ENCODE assay signal across 23 mouse cellular contexts in the genomic region with DNA sequence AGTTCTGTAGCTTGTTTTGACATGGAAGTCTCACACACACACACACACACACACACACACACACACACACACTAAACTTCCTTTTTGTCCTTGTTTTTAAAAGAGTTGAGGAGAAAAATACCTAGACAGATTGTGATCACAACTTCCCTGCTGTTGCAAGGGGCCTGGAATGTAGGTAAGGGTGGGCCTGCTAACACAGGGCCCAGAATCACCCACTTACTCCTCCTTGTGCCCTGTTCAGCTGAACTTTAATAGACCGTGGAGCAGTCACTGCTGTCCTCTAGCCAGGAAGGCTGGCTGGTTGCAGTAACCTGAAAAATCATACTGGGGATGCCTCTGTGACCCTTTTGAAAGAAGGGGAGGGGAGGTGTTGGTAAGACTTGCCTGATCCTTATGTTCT. TPM values are rescaled to one million over a fixed set of nuclear protein-coding genes. Genes with fewer than 3 reads are reported as not detected.
DNase-seq lines count a peak whose midpoint lies in the region; ATAC-seq and TF ChIP-seq lines count a peak whose summit lies in the region.
"Had no signal": no experiment of that assay in that cellular context is flagged by ENCODE, and none has a peak within 500 bp of the region (broad histone marks: within the 10 kb centered on the region; RNA-seq: fewer than 3 reads in every experiment).

No protein-coding gene starts in this region.

- H3K9me3 ChIP-seq in midbrain, embryonic 11.5 days (ENCODE audit: control insufficient read depth, low read length) = no peaks in the 10 kb centered on the region
- no peaks in the 10 kb centered on the region for H3K9me3 ChIP-seq in midbrain, postnatal 0 days (ENCODE audit: low read length)
- H3K9me3 ChIP-seq in limb, embryonic 15.5 days = no peaks in the 10 kb centered on the region
- H3K9me3 ChIP-seq: embryonic facial prominence, embryonic 10.5 days; embryonic facial prominence, embryonic 12.5 days; forebrain, embryonic 13.5 days; forebrain, embryonic 15.5 days; G1E had no signal

- 65% methylated on average over 1 of the region's 1 CpGs for WGBS in midbrain, embryonic 11.5 days
- 88% methylated on average over 1 of the region's 1 CpGs for WGBS in midbrain, postnatal 0 days
- WGBS in limb, embryonic 15.5 days = 44% methylated on average over 1 of the region's 1 CpGs

- H3K4me2 ChIP-seq in midbrain, embryonic 11.5 days = no peak overlapping the region
- H3K4me2 ChIP-seq in midbrain, postnatal 0 days (ENCODE audit: low read depth, low read length, poor library complexity, severe bottlenecking) = no peak overlapping the region
- H3K4me2 ChIP-seq in limb, embryonic 15.5 days = no peak overlapping the region
- H3K4me2 ChIP-seq: embryonic facial prominence, embryonic 12.5 days; forebrain, embryonic 13.5 days; forebrain, embryonic 15.5 days had no signal

- TF ChIP-seq CTCF in midbrain, postnatal 0 days (IDR thresholded peaks at IDR 0.05) = no peak

- H3K4me3 ChIP-seq in midbrain, embryonic 11.5 days (ENCODE audit: low read depth, low read length) = no peak overlapping the region
- H3K4me3 ChIP-seq in midbrain, postnatal 0 days (ENCODE audit: low read depth, low read length) = no peak overlapping the region
- no peak overlapping the region for H3K4me3 ChIP-seq in limb, embryonic 15.5 days
- H3K4me3 ChIP-seq: embryonic facial prominence, embryonic 10.5 days; embryonic facial prominence, embryonic 12.5 days; forebrain, embryonic 13.5 days; forebrain, embryonic 15.5 days had no signal

- DNase-seq in heart, adult 11 months = peak; percentile 81
- DNase-seq in heart, postnatal 36 days = no peak
- peak; percentile 51 for DNase-seq in midbrain, embryonic 11.5 days (ENCODE audit: low spot score, missing footprints)
- DNase-seq in midbrain, postnatal 0 days (ENCODE audit: low spot score) = no peak
- DNase-seq in MN1 (ENCODE audit: low spot score) = no peak
- DNase-seq: adrenal gland, adult 2 months; adrenal gland, postnatal 10 days; adrenal gland, postnatal 25 days; B cell, adult 2 months; cerebellum, adult 11 months; cerebellum, adult 18-20 months; cerebellum, adult 8-10 months; cerebellum, adult 9-11 months; cerebellum, postnatal 14 days; forebrain, postnatal 0 days had no signal

- no peak overlapping the region for H3K27ac ChIP-seq in midbrain, embryonic 11.5 days (ENCODE audit: low read depth, low read length)
- no peak overlapping the region for H3K27ac ChIP-seq in midbrain, postnatal 0 days (ENCODE audit: low read depth, low read length)
- peak overlapping the region; percentile 54 for H3K27ac ChIP-seq in limb, embryonic 15.5 days
- H3K27ac ChIP-seq: embryonic facial prominence, embryonic 10.5 days; embryonic facial prominence, embryonic 12.5 days; forebrain, embryonic 13.5 days; forebrain, embryonic 15.5 days had no signal

- H3K27me3 ChIP-seq in midbrain, embryonic 11.5 days (ENCODE audit: control insufficient read depth, insufficient read depth, low read length) = no peaks in the 10 kb centered on the region
- H3K27me3 ChIP-seq in midbrain, postnatal 0 days (ENCODE audit: insufficient read depth, low read length) = no peaks in the 10 kb centered on the region
- H3K27me3 ChIP-seq in limb, embryonic 15.5 days = no peaks in the 10 kb centered on the region
- H3K27me3 ChIP-seq: CH12.LX; embryonic facial prominence, embryonic 12.5 days; forebrain, embryonic 13.5 days; forebrain, embryonic 15.5 days had no signal

- ATAC-seq in midbrain, embryonic 11.5 days (ENCODE audit: low FRiP score) = no peak
- ATAC-seq in midbrain, postnatal 0 days (ENCODE audit: low FRiP score) = no peak
- ATAC-seq in limb, embryonic 15.5 days (ENCODE audit: insufficient number of reproducible peaks, low FRiP score, low TSS enrichment, low read depth) = no peak
- ATAC-seq: CD4-positive, CD25-positive, alpha-beta regulatory T cell, adult 4 months; forebrain, embryonic 13.5 days; forebrain, embryonic 15.5 days; forebrain, postnatal 0 days had no signal

- no peaks in the 10 kb centered on the region for H3K4me1 ChIP-seq in midbrain, embryonic 11.5 days (ENCODE audit: control insufficient read depth, insufficient read depth, low read length)
- no peaks in the 10 kb centered on the region for H3K4me1 ChIP-seq in midbrain, postnatal 0 days (ENCODE audit: insufficient read depth, low read length)
- no peaks in the 10 kb centered on the region for H3K4me1 ChIP-seq in limb, embryonic 15.5 days
- H3K4me1 ChIP-seq: embryonic facial prominence, embryonic 10.5 days; embryonic facial prominence, embryonic 12.5 days; forebrain, embryonic 13.5 days; forebrain, embryonic 15.5 days had no signal

- H3K36me3 ChIP-seq in midbrain, embryonic 11.5 days (ENCODE audit: control insufficient read depth, insufficient read depth, low read length) = no peaks in the 10 kb centered on the region
- H3K36me3 ChIP-seq in midbrain, postnatal 0 days (ENCODE audit: insufficient read depth, low read length) = no peaks in the 10 kb centered on the region
- H3K36me3 ChIP-seq in limb, embryonic 15.5 days = no peaks in the 10 kb centered on the region
- H3K36me3 ChIP-seq: embryonic facial prominence, embryonic 10.5 days; embryonic facial prominence, embryonic 12.5 days; forebrain, embryonic 15.5 days; G1E had no signal

- intact Hi-C loops in heart, postnatal 36 days (cut with DNase I) = no loop called here

- no peak overlapping the region for H3K9ac ChIP-seq in midbrain, embryonic 11.5 days (ENCODE audit: low read length)
- no peak overlapping the region for H3K9ac ChIP-seq in midbrain, postnatal 0 days (replicated peaks; ENCODE audit: low read length, poor library complexity, severe bottlenecking)
- no peak overlapping the region for H3K9ac ChIP-seq in limb, embryonic 15.5 days
- H3K9ac ChIP-seq: embryonic facial prominence, embryonic 12.5 days; forebrain, embryonic 13.5 days; forebrain, embryonic 15.5 days; forebrain, postnatal 0 days had no signal

RNA-seq across cellular contexts. Expression of a gene that starts 41.4 kb away (rescaled TPM):
- 1 to 10 TPM; 2.9 to 3.0 TPM for total RNA-seq in heart, postnatal 36 days (2021)
- 2.8 and 4.5 TPM in 2 replicates for polyA plus RNA-seq in midbrain, embryonic 11.5 days (2014; fragmentation: Nextera tagmentation; extraction: Ambion mirVana)
- 6.5 and 7.8 TPM in 2 replicates for total RNA-seq in midbrain, postnatal 0 days (2014; rRNA removed)
- polyA plus RNA-seq in midbrain, postnatal 0 days (2015; fragmentation: Nextera tagmentation; extraction: Ambion mirVana) = 3.6 and 4.1 TPM in 2 replicates
- 32.7 and 35.1 TPM in 2 replicates for polyA plus RNA-seq in limb, embryonic 15.5 days (2015; fragmentation: Nextera tagmentation; extraction: Ambion mirVana)
- total RNA-seq: CH12.LX had no signal
- polyA plus RNA-seq: CD4-positive, CD25-positive, alpha-beta regulatory T cell, adult 4 months; G1E had no signal

Comparison
In these comparisons a context has a peak if more than half of its experiments do, and no peak if none do; other contexts are left out.
1. DNase-seq: peak in heart, adult 11 months (single experiment) and midbrain, embryonic 11.5 days (single experiment); none in heart, postnatal 36 days (0 of 2), midbrain, postnatal 0 days (single experiment) and MN1 (single experiment).